Mouse (Mus musculus) heart, postnatal 0 days (tissue): ENCODE data around the gene Hs3st5.

Experiments used
- CTCF ChIP-seq: IDR thresholded peaks from 2 replicates; pipeline ENCODE4 v1.5.1; 2016; ENCODE audit warnings: antibody characterized with exemption, control low read depth, low read depth
- EP300 ChIP-seq: IDR thresholded peaks from 2 replicates; pipeline ENCODE4 v1.6.1; 2016; ENCODE audit warnings: antibody characterized with exemption, low read depth

- TF ChIP-seq EP300 (no peak), CTCF (no peak)
Measured at GRCm38 (mm10) chr10:36493566-36493965, 13.0 kb upstream of the Hs3st5 start.
